Mouse (Mus musculus) lung, adult 2 months (tissue): Measurements from ENCODE around the gene B3gat1.

Source experiments
- CTCF ChIP-seq: fragments of 200-500 bp; IDR thresholded peaks from 2 replicates; pipeline ENCODE4 v1.5.1; 2011; ENCODE audit warnings: mild to moderate bottlenecking, low read length, control low read depth; ENCODE audit not compliant: insufficient read depth
- POLR2A ChIP-seq: fragments of 200-500 bp; IDR thresholded peaks from 2 replicates; pipeline ENCODE4 v1.6.1; 2011; ENCODE audit warnings: low read depth, mild to moderate bottlenecking, control low read depth, low read length, borderline replicate concordance; ENCODE audit errors: extremely low read depth

GRCm38 (mm10) chr9:26760081-26760480 lies 26.6 kb downstream of the B3gat1 start:
- TF ChIP-seq CTCF (0 out of 2 replicates have a peak, but pooled peaks have one; percentile 11), POLR2A (no peak)
